Mouse (Mus musculus) liver, adult 2 months (tissue): ENCODE measurements around the gene Tmem234. TPM values are rescaled to one million over a fixed set of nuclear protein-coding genes. Genes with fewer than 3 reads are reported as not detected.
A peak's percentile ranks its signal among the peaks of the same experiment; 100 is the strongest.

Experiments used
- DNase-seq: peaks from one replicate; pipeline ENCODE4 v3.0.0-alpha.2; 2011; ENCODE audit warnings: low read depth, low spot score; ENCODE audit errors: extremely low read depth
- H3K27ac ChIP-seq: fragments of 200-500 bp; replicated peaks from 2 replicates; pipeline ENCODE4 v1.5.1; 2012; ENCODE audit warnings: low read depth, mild to moderate bottlenecking, control low read depth, inconsistent platforms, low read length; ENCODE audit not compliant: insufficient read depth
- H3K27me3 ChIP-seq: fragments of 200-500 bp; 2 replicates; pipeline ENCODE4 v1.6.1; 2012; ENCODE audit warnings: mild to moderate bottlenecking, moderate library complexity, low read length, inconsistent platforms; ENCODE audit not compliant: control insufficient read depth, insufficient read depth
- H3K36me3 ChIP-seq: fragments of 200-500 bp; 2 replicates; pipeline ENCODE4 v1.6.1; 2012; ENCODE audit warnings: low read length, inconsistent platforms; ENCODE audit not compliant: control insufficient read depth, insufficient read depth
- H3K4me1 ChIP-seq: fragments of 200-500 bp; 2 replicates; pipeline ENCODE4 v1.6.1; 2011; ENCODE audit warnings: low read length; ENCODE audit not compliant: control insufficient read depth, insufficient read depth
- H3K4me3 ChIP-seq: fragments of 200-500 bp; 2 replicates; pipeline ENCODE4 v1.5.1; 2011; ENCODE audit warnings: low read depth, mild to moderate bottlenecking, control low read depth, low read length, moderate library complexity; ENCODE audit not compliant: insufficient read depth
- H3K79me2 ChIP-seq: fragments of 200-500 bp; 2 replicates; pipeline ENCODE4 v1.6.1; 2012; ENCODE audit warnings: inconsistent platforms, mild to moderate bottlenecking, low read length, moderate library complexity; ENCODE audit not compliant: control insufficient read depth, insufficient read depth
- H3K9ac ChIP-seq: fragments of 200-500 bp; 2 replicates; pipeline ENCODE4 v1.6.1; 2012; ENCODE audit warnings: low read depth, mild to moderate bottlenecking, control low read depth, inconsistent platforms, low read length
- CTCF ChIP-seq: fragments of 200-500 bp; IDR thresholded peaks from 2 replicates; pipeline ENCODE4 v1.5.1; 2011; ENCODE audit warnings: low read depth, low read length, control low read depth
- POLR2A ChIP-seq: fragments of 200-500 bp; IDR thresholded peaks from 2 replicates; pipeline ENCODE4 v1.6.1; 2011; ENCODE audit warnings: low read length, control low read depth; ENCODE audit not compliant: insufficient read depth; ENCODE audit errors: extremely low read depth
- WGBS: fragments of 180-500 bp; shearing (Covaris S2); methylation state at CpG from one replicate; pipeline ENCODE4 v1.1.7; 2018; 5-methylcytosine and 5-hydroxymethylcytosine counted together
- polyA plus RNA-seq: library from polyadenylated mRNA; depleted of rRNA; stranded (reverse); fragments of >200 nt; gene quantifications from 2 replicates; pipeline ENCODE4 v1.2.3, GENCODE M21; 2012
- total RNA-seq: library from RNA; depleted of rRNA; stranded (reverse); fragments of >200 nt; gene quantifications from 2 replicates; pipeline ENCODE4 v1.2.3, GENCODE M21; 2014

The Tmem234 gene
- total and polyA plus RNA-seq, 2 experiments, result 65.6 to 75.8 TPM

GRCm38 (mm10) chr4:129575171-129575844, 25.2 kb upstream of the Tmem234 start:
- peak overlapping the region; percentile 20; the same call in 1 of the 2 replicates for H3K4me3 ChIP-seq
- peak overlapping the region; percentile 47 for H3K27ac ChIP-seq
- TF ChIP-seq POLR2A (no peak), CTCF (no peak)
- no peak overlapping the region; the same call in 1 of the 2 replicates for H3K9ac ChIP-seq
- H3K27me3 ChIP-seq, result no peaks in the 10 kb centered on the region
- no peak for DNase-seq
- no peaks in the 10 kb centered on the region for H3K36me3 ChIP-seq
- H3K4me1 ChIP-seq, result 0 out of 2 replicates have a peak, but pooled peaks cover 3% of the 10 kb centered on the region
- 61% methylated on average over 8 of the region's 8 CpGs for WGBS
- H3K79me2 ChIP-seq, result no peaks in the 10 kb centered on the region

DNA sequence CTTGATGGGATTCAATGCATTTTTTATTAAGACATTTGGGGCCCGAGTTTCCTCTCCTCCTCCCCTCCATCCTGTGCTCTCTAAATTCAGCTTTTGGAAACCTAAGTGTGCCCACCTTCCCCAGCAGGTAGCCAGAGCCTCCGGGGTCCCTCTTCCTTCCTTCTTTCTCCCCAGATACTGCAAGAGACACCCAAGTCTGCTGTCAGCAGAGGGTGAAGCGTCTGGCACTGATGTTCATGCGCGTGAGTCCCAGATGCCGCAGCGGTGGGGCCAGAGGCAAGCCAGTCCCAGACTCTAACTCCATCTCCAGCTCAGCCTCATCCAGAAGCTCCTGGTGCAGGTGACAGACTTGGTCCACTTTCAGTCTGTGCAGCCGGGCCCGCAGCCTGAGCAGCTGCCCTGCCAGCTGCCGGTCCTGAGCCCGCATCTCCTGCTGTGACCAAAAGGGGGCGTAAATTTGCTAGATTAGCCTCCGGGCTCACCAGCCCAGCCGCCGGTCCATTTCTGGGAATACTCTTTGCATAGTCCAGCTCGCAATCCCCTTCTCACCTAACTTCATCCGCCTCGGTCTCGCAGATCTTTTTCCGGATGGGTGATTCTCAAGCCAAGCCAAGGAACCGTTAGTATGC, 23.5 kb upstream of the Tmem234 start:
- Histone ChIP-seq H3K4me1 (0 out of 2 replicates have a peak, but pooled peaks cover 3% of the 10 kb centered on the region), H3K27ac (0 out of 2 replicates have a peak overlapping the region, but pooled peaks have one; percentile 21), H3K36me3 (no peaks in the 10 kb centered on the region), H3K79me2 (no peaks in the 10 kb centered on the region), H3K9ac (peak overlapping the region; percentile 62), H3K27me3 (no peaks in the 10 kb centered on the region), H3K4me3 (peak overlapping the region; percentile 63)
- WGBS, result 33% methylated on average over 21 of the region's 21 CpGs
- TF ChIP-seq POLR2A, result no peak
- peak; percentile 85 for TF ChIP-seq CTCF
- DNase-seq, result peak; percentile 29

DNA sequence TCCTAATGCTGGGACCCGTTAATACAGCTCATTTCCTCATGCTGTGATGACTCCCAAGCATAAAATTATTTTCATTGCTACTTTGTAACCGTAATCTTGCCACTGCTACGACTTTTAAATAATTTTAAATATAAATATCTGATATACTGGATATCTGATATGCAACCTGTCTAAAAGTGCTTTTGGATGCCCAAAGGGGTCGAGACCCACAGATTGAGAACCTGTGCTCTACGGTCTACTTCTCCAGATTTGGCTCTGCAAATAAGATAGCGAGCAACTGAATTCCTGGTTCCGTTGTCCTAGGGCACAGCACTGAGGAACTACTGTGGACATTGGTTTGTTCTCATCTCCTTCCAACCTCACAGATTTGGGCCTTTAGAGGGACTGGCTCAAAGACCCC, 22.8 kb upstream of the Tmem234 start:
- no peaks in the 10 kb centered on the region for H3K36me3 ChIP-seq
- H3K4me1 ChIP-seq, result 0 out of 2 replicates have a peak, but pooled peaks cover 3% of the 10 kb centered on the region
- peak overlapping the region; percentile 63 for H3K4me3 ChIP-seq
- no peak for DNase-seq
- H3K27me3 ChIP-seq, result no peaks in the 10 kb centered on the region
- no peaks in the 10 kb centered on the region for H3K79me2 ChIP-seq
- H3K27ac ChIP-seq, result peak overlapping the region; percentile 56
- 70% methylated on average over 7 of the region's 7 CpGs for WGBS
- no peak for TF ChIP-seq POLR2A
- TF ChIP-seq CTCF, result no peak
- H3K9ac ChIP-seq, result peak overlapping the region; percentile 62

GRCm38 (mm10) chr4:129578466-129578865, 22.0 kb upstream of the Tmem234 start, which contains the start of gene Fam167b:
TSS of gene Fam167b (minus strand) at chr4:129578549.
- no peaks in the 10 kb centered on the region for H3K4me1 ChIP-seq
- peak within 1 kb of the TSS; percentile 56 for H3K27ac ChIP-seq
- H3K4me3 ChIP-seq, result peak within 1 kb of the TSS; percentile 63
- 76% methylated on average over 5 of the region's 5 CpGs for WGBS
- TF ChIP-seq CTCF (no peak), POLR2A (no peak)
- no peaks in the 10 kb centered on the region for H3K36me3 ChIP-seq
- H3K9ac ChIP-seq, result peak within 1 kb of the TSS; percentile 62
- H3K27me3 ChIP-seq, result no peaks in the 10 kb centered on the region
- DNase-seq, result peak; percentile 29
- no peaks in the 10 kb centered on the region for H3K79me2 ChIP-seq

- TF ChIP-seq POLR2A (no peak), CTCF (no peak)
- no peaks in the 10 kb centered on the region for H3K4me1 ChIP-seq
- no peaks in the 10 kb centered on the region for H3K36me3 ChIP-seq
- H3K27ac ChIP-seq, result peak overlapping the region; percentile 31; the same call in 1 of the 2 replicates
- 64% methylated on average over 7 of the region's 7 CpGs for WGBS
- H3K4me3 ChIP-seq, result no peak overlapping the region
- DNase-seq, result no peak
- H3K79me2 ChIP-seq, result no peaks in the 10 kb centered on the region
- H3K9ac ChIP-seq, result no peak overlapping the region
- H3K27me3 ChIP-seq, result no peaks in the 10 kb centered on the region
Measured at GRCm38 (mm10) chr4:129580347-129580746, 20.1 kb upstream of the Tmem234 start.
